Comparison of ENCODE assay signal across 27 mouse cellular contexts in the genomic region with DNA sequence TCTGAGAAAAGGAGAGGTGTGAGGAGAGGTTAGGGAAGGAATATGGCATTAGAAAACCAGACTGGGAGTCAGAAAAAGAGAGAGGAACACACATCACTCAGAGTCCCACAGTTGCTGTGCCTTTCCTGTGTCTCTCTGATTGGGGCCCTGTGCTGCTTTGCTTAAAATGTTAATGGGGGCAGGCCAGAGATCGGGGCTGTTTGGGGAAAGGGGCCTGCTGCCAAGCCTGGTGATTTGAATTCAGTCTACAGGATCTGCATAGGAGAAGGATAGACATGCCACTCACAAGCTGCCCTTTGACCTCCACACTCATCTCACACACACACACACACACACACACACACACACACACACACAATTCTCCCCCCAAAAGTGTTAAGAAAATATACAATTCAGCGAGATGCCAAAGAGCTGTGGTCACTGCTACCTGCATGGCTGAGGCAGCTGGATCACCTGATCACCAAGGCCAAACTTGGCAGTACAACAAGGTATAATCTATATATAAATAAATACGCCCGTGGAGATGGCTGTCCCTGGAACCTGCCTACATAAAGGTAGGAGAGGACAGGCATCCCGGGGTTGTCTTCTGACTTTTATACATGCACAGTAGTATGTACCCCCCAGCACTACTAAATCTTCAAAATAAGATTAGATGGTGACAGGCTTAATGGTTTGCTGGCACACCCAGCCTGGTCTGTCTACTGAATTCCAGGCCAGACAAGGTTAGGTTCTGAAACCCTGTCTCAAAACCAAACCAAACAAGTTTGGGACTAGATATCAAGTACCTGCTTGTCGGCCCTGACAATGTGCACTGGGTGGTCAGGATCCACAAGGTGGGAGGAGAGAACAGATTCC. TPM values are rescaled to one million over a fixed set of nuclear protein-coding genes. Genes with fewer than 3 reads are reported as not detected.
A peak's percentile ranks its signal among the peaks of the same experiment; 100 is the strongest.
DNase-seq lines count a peak whose midpoint lies in the region; ATAC-seq and TF ChIP-seq lines count a peak whose summit lies in the region.
"Had no signal": no experiment of that assay in that cellular context is flagged by ENCODE, and none has a peak within 500 bp of the region (broad histone marks: within the 10 kb centered on the region; RNA-seq: fewer than 3 reads in every experiment).

No protein-coding gene starts in this region.

- H3K9me3 ChIP-seq in heart, embryonic 14.5 days (ENCODE audit: control insufficient read depth, low read length), result no peaks in the 10 kb centered on the region
- H3K9me3 ChIP-seq in CH12.LX (replicated peaks; ENCODE audit: low read length), result no peaks in the 10 kb centered on the region
- no peaks in the 10 kb centered on the region for H3K9me3 ChIP-seq in hindbrain, embryonic 10.5 days
- H3K9me3 ChIP-seq: forebrain, embryonic 12.5 days; limb, embryonic 12.5 days; midbrain, embryonic 10.5 days had no signal

- ATAC-seq in heart, embryonic 14.5 days (ENCODE audit: insufficient number of reproducible peaks, insufficient read depth, low FRiP score, low read depth), result no peak
- no peak for ATAC-seq in megakaryocyte-erythroid progenitor cell, adult 5-6 weeks (replicated peaks; ENCODE audit: low FRiP score, low TSS enrichment, poor library complexity, severe bottlenecking)
- ATAC-seq: activated CD4-positive, CD25-positive, alpha-beta regulatory T cell, adult 4 months had no signal

- WGBS in heart, embryonic 14.5 days, result 74% methylated on average over 6 of the region's 6 CpGs
- WGBS in heart, adult 2 months, result 50% methylated on average over 6 of the region's 6 CpGs
- 81% methylated on average over 6 of the region's 6 CpGs for WGBS in hindbrain, embryonic 10.5 days

- H3ac ChIP-seq in myocyte (ENCODE audit: control insufficient read depth, insufficient read length), result no peak overlapping the region

- in situ Hi-C loops in CH12.LX (cut with MboI; ENCODE audit: low pct_ligation_motif_present, low pct_unique_long_range_greater_than_20kb, low sequenced_read_pairs), result no loop called here

- peak; percentile 3 for DNase-seq in adrenal gland, postnatal 10 days
- DNase-seq in adrenal gland, postnatal 4 days (ENCODE audit: low spot score in 2 of 2), result no peak
- no peak for DNase-seq in heart, adult 2 months
- DNase-seq in CH12.LX (ENCODE audit: extremely low read depth), result peak; percentile 64
- no peak for DNase-seq in hindbrain, embryonic 10.5 days (ENCODE audit: low spot score)
- DNase-seq: cerebellum, adult 11 months; embryo, embryonic 11 days; gastrocnemius, postnatal 10 days; kidney, adult 11 months; right cerebral cortex, postnatal 25 days; thymus, postnatal 14 days had no signal

- H3K4me3 ChIP-seq in heart, embryonic 14.5 days (ENCODE audit: control insufficient read depth in 1 of 2, insufficient read depth in 1 of 2, low read depth in 1 of 2, low read length in 2 of 2), result no peak overlapping the region
- H3K4me3 ChIP-seq in heart, adult 2 months, result no peak overlapping the region
- H3K4me3 ChIP-seq in CH12.LX (replicated peaks in 1 of 3; ENCODE audit: low read depth in 2 of 3, low read length in 2 of 3, poor library complexity in 1 of 3) (no peak overlapping the region), myocyte (no peak overlapping the region)
- no peak overlapping the region for H3K4me3 ChIP-seq in hindbrain, embryonic 10.5 days
- H3K4me3 ChIP-seq: forebrain, embryonic 12.5 days; limb, embryonic 12.5 days; midbrain, embryonic 10.5 days had no signal

- no peak overlapping the region for H3K9ac ChIP-seq in heart, embryonic 14.5 days (ENCODE audit: low read length)
- no peak overlapping the region for H3K9ac ChIP-seq in heart, adult 2 months (ENCODE audit: low read depth, low read length)
- peak overlapping the region; percentile 7; the same call in 1 of the 2 replicates for H3K9ac ChIP-seq in CH12.LX (ENCODE audit: insufficient read depth, low read depth)
- H3K9ac ChIP-seq: forebrain, embryonic 12.5 days; limb, embryonic 12.5 days; liver, embryonic 14.5 days had no signal

- H3K27ac ChIP-seq in heart, embryonic 14.5 days (replicated peaks in 1 of 2; ENCODE audit: control insufficient read depth in 1 of 2, insufficient read depth in 1 of 2, low read depth in 2 of 2, low read length in 2 of 2), result peak overlapping the region; percentile 31 to 53; a peak in 1 of 4 replicates
- no peak overlapping the region for H3K27ac ChIP-seq in heart, adult 2 months
- peak overlapping the region; percentile 92; the same call in 1 of the 2 replicates for H3K27ac ChIP-seq in CH12.LX (ENCODE audit: insufficient read depth, low read depth)
- no peak overlapping the region for H3K27ac ChIP-seq in hindbrain, embryonic 10.5 days
- H3K27ac ChIP-seq: forebrain, embryonic 12.5 days; kidney, postnatal 0 days; limb, embryonic 12.5 days; liver, embryonic 14.5 days had no signal

- no peak for TF ChIP-seq RAD21 in CH12.LX (IDR thresholded peaks at IDR 0.05; ENCODE audit: low read depth, low read length)

- H3K4me2 ChIP-seq in heart, embryonic 14.5 days (ENCODE audit: low read length), result no peak overlapping the region
- H3K4me2 ChIP-seq in CH12.LX (ENCODE audit: insufficient read depth, low read depth, poor library complexity, severe bottlenecking), result peak overlapping the region; percentile 22; the same call in 1 of the 2 replicates
- no peak overlapping the region for H3K4me2 ChIP-seq in myocyte (ENCODE audit: low read depth)
- H3K4me2 ChIP-seq: forebrain, embryonic 12.5 days; limb, embryonic 12.5 days had no signal

- no peaks in the 10 kb centered on the region for H3K27me3 ChIP-seq in heart, embryonic 14.5 days (ENCODE audit: control insufficient read depth, insufficient read depth, low read length)
- no peaks in the 10 kb centered on the region for H3K27me3 ChIP-seq in heart, adult 2 months (ENCODE audit: control insufficient read depth, insufficient read depth, low read length)
- H3K27me3 ChIP-seq in CH12.LX (replicated peaks), result no peaks in the 10 kb centered on the region
- no peaks in the 10 kb centered on the region for H3K27me3 ChIP-seq in myocyte (ENCODE audit: control insufficient read depth, insufficient read depth, insufficient read length)
- H3K27me3 ChIP-seq in hindbrain, embryonic 10.5 days (ENCODE audit: insufficient read depth, poor library complexity, severe bottlenecking), result no peaks in the 10 kb centered on the region
- H3K27me3 ChIP-seq: forebrain, embryonic 12.5 days; limb, embryonic 12.5 days had no signal

- H3K79me2 ChIP-seq in heart, adult 2 months (replicated peaks; ENCODE audit: control insufficient read depth, insufficient read depth, low read length), result no peaks in the 10 kb centered on the region
- H3K79me2 ChIP-seq in CH12.LX (replicated peaks; ENCODE audit: control insufficient read depth, extremely low read depth, insufficient read depth, poor library complexity, severe bottlenecking) (no peaks in the 10 kb centered on the region), myocyte (ENCODE audit: control insufficient read depth, insufficient read depth) (no peaks in the 10 kb centered on the region)

- H3K36me3 ChIP-seq in heart, embryonic 14.5 days (ENCODE audit: control insufficient read depth, insufficient read depth, low read length), result 0 out of 2 replicates have a peak, but pooled peaks cover under 1% of the 10 kb centered on the region
- H3K36me3 ChIP-seq in heart, adult 2 months (ENCODE audit: control insufficient read depth, insufficient read depth, low read length), result no peaks in the 10 kb centered on the region
- no peaks in the 10 kb centered on the region for H3K36me3 ChIP-seq in CH12.LX (replicated peaks in 1 of 2; ENCODE audit: control insufficient read depth in 1 of 2, insufficient read depth in 1 of 2, low read length in 1 of 2)
- H3K36me3 ChIP-seq in myocyte (ENCODE audit: control insufficient read depth, insufficient read depth), result peaks cover 6% of the 10 kb centered on the region
- peaks cover 10% of the 10 kb centered on the region for H3K36me3 ChIP-seq in hindbrain, embryonic 10.5 days

- TF ChIP-seq EP300 in heart, adult 2 months (IDR thresholded peaks at IDR 0.05; ENCODE audit: insufficient read depth, low read depth, low read length), result no peak
- TF ChIP-seq EP300 in CH12.LX (IDR thresholded peaks at IDR 0.05; ENCODE audit: low read length), result no peak

- intact Hi-C loops in heart, adult 2 months (cut with DNase I), result no loop called here

- dilution Hi-C loops in CH12.LX (cut with MboI; ENCODE audit: extremely low pct_ligation_motif_present, extremely low pct_unique_long_range_greater_than_20kb, low sequenced_read_pairs), result no loop called here

- no peak for TF ChIP-seq POLR2A in heart, adult 2 months (IDR thresholded peaks at IDR 0.05; ENCODE audit: insufficient read depth, low read depth, low read length)
- TF ChIP-seq POLR2A in CH12.LX (IDR thresholded peaks at IDR 0.05; ENCODE audit: low read depth, low read length) (no peak), myocyte (IDR thresholded peaks at IDR 0.05; ENCODE audit: insufficient read length, low read depth) (no peak)

- H3K4me1 ChIP-seq in heart, embryonic 14.5 days (ENCODE audit: control insufficient read depth in 2 of 2, insufficient read depth in 2 of 2, low read length in 2 of 2), result peaks cover 16 to 20% of the 10 kb centered on the region in 2 experiments
- H3K4me1 ChIP-seq in heart, adult 2 months (ENCODE audit: control insufficient read depth, insufficient read depth, low read length), result peaks cover 8% of the 10 kb centered on the region
- peaks cover 50 to 77% of the 10 kb centered on the region in 2 experiments for H3K4me1 ChIP-seq in CH12.LX (ENCODE audit: control insufficient read depth in 1 of 2, insufficient read depth in 2 of 2)
- H3K4me1 ChIP-seq in hindbrain, embryonic 10.5 days (replicated peaks), result peaks cover 11% of the 10 kb centered on the region; the same call in 1 of the 2 replicates
- H3K4me1 ChIP-seq: forebrain, embryonic 12.5 days; limb, embryonic 12.5 days had no signal

- TF ChIP-seq CTCF in heart, adult 2 months (IDR thresholded peaks at IDR 0.05), result no peak
- TF ChIP-seq CTCF in CH12.LX (conservative IDR thresholded peaks at IDR 0.05 in 1 of 2, IDR thresholded peaks at IDR 0.05 in 1 of 2; ENCODE audit: low read depth in 2 of 2, low read length in 2 of 2), result no peak

RNA-seq across cellular contexts. Expression of a gene that starts 0.8 kb away (rescaled TPM):
- total RNA-seq in adrenal gland, postnatal 10 days (2021), result not detected
- not detected for total RNA-seq in adrenal gland, postnatal 4 days (2021)
- polyA plus RNA-seq in heart, embryonic 14.5 days (2014; fragmentation: Nextera tagmentation; extraction: Ambion mirVana), result not detected in 2 replicates
- not detected for total RNA-seq in heart, adult 2 months (2021)
- 0.41 TPM in 1 of 2 replicates, not detected in the other for polyA plus RNA-seq in heart, adult 2 months (2012; rRNA removed)
- total RNA-seq in CH12.LX (2012; rRNA removed), result 0.08 TPM in 1 of 2 replicates, not detected in the other
- total RNA-seq in CH12.LX (2014; rRNA removed), result not detected in 2 replicates
- not detected in 2 replicates for polyA plus RNA-seq in CH12.LX (2012; ENCODE audit: insufficient read length, low read depth)
- not detected for polyA plus RNA-seq in myocyte (2012; fragmentation: generic; extraction: Trizol)
- polyA plus RNA-seq in hindbrain, embryonic 10.5 days (2016; fragmentation: Nextera tagmentation; extraction: Ambion mirVana), result not detected in 2 replicates
- total RNA-seq in megakaryocyte-erythroid progenitor cell, adult 5-6 weeks (2014; fragmentation: Nextera tagmentation), result not detected in 2 replicates
- not detected in 2 replicates for total RNA-seq in megakaryocyte-erythroid progenitor cell, adult 5-6 weeks (2017)
- total RNA-seq: adrenal gland, postnatal 14 days; ES-E14; gastrocnemius, postnatal 10 days; hematopoietic stem cell, adult 5-6 weeks; layer of hippocampus, postnatal 14 days; midbrain, postnatal 0 days had no signal
- polyA plus RNA-seq: activated CD4-positive, CD25-positive, alpha-beta regulatory T cell, adult 4 months; forebrain, embryonic 12.5 days; frontal cortex, adult 2 months; kidney, postnatal 0 days; limb, embryonic 12.5 days; liver, embryonic 14.5 days; midbrain, embryonic 10.5 days; midbrain, postnatal 0 days; testis, adult 2 months had no signal

RNA-seq across cellular contexts. Expression of a gene that starts 31.9 kb away (rescaled TPM):
- 10 to 100 TPM; 46.7 to 60.5 TPM for total RNA-seq in adrenal gland, postnatal 10 days (2021)
- total RNA-seq in adrenal gland, postnatal 4 days (2021), result 10 to 100 TPM; 88.1 to 93.5 TPM
- polyA plus RNA-seq in heart, embryonic 14.5 days (2014; fragmentation: Nextera tagmentation; extraction: Ambion mirVana), result 60.2 and 62.0 TPM in 2 replicates
- 10 to 100 TPM; 24.9 to 25.7 TPM for total RNA-seq in heart, adult 2 months (2021)
- 29.9 and 46.1 TPM in 2 replicates for polyA plus RNA-seq in heart, adult 2 months (2012; rRNA removed)
- total RNA-seq in CH12.LX (2012; rRNA removed) (35.2 and 40.2 TPM in 2 replicates), CH12.LX (2014; rRNA removed) (56.6 and 58.6 TPM in 2 replicates)
- polyA plus RNA-seq in CH12.LX (2012; ENCODE audit: insufficient read length, low read depth) (53.6 TPM in 2 replicates), myocyte (2012; fragmentation: generic; extraction: Trizol) (17.2 TPM)
- 99.6 and 102 TPM in 2 replicates for polyA plus RNA-seq in hindbrain, embryonic 10.5 days (2016; fragmentation: Nextera tagmentation; extraction: Ambion mirVana)
- 76.1 and 88.6 TPM in 2 replicates for total RNA-seq in megakaryocyte-erythroid progenitor cell, adult 5-6 weeks (2014; fragmentation: Nextera tagmentation)
- total RNA-seq in megakaryocyte-erythroid progenitor cell, adult 5-6 weeks (2017), result 32.0 and 53.1 TPM in 2 replicates

RNA-seq across cellular contexts. Expression of a gene that starts 48.0 kb away (rescaled TPM):
- total RNA-seq in adrenal gland, postnatal 10 days (2021), result 10 to 100 TPM; 51.4 to 71.5 TPM
- total RNA-seq in adrenal gland, postnatal 4 days (2021), result 10 to 100 TPM; 65.7 to 77.0 TPM
- polyA plus RNA-seq in heart, embryonic 14.5 days (2014; fragmentation: Nextera tagmentation; extraction: Ambion mirVana), result 92.6 and 94.2 TPM in 2 replicates
- total RNA-seq in heart, adult 2 months (2021), result 10 to 100 TPM; 37.3 to 37.5 TPM
- polyA plus RNA-seq in heart, adult 2 months (2012; rRNA removed), result 51.0 and 53.4 TPM in 2 replicates
- total RNA-seq in CH12.LX (2012; rRNA removed) (40.0 and 43.9 TPM in 2 replicates), CH12.LX (2014; rRNA removed) (15.0 and 18.5 TPM in 2 replicates)
- polyA plus RNA-seq in CH12.LX (2012; ENCODE audit: insufficient read length, low read depth) (31.4 and 43.1 TPM in 2 replicates), myocyte (2012; fragmentation: generic; extraction: Trizol) (361 TPM)
- polyA plus RNA-seq in hindbrain, embryonic 10.5 days (2016; fragmentation: Nextera tagmentation; extraction: Ambion mirVana), result 111 and 123 TPM in 2 replicates
- 94.6 and 96.0 TPM in 2 replicates for total RNA-seq in megakaryocyte-erythroid progenitor cell, adult 5-6 weeks (2014; fragmentation: Nextera tagmentation)
- total RNA-seq in megakaryocyte-erythroid progenitor cell, adult 5-6 weeks (2017), result 41.9 and 75.8 TPM in 2 replicates

Comparison
In these comparisons a context has a peak if more than half of its experiments do, and no peak if none do; other contexts are left out.
1. DNase-seq: peak in adrenal gland, postnatal 10 days (single experiment) and CH12.LX (single experiment); none in adrenal gland, postnatal 4 days (0 of 2), heart, adult 2 months (0 of 2) and hindbrain, embryonic 10.5 days (single experiment).
2. H3K27ac ChIP-seq: peak in heart, embryonic 14.5 days (2 of 2) and CH12.LX (single experiment); none in heart, adult 2 months (single experiment) and hindbrain, embryonic 10.5 days (single experiment).